Mouse (Mus musculus): Measurements from ENCODE around the gene AI413582.

AI413582 gene

GRCm38 (mm10) chr17:27578487-27578886 is 12.9 kb upstream of the AI413582 start:
- DNase-seq (ENCODE audit: low spot score), result no peak

DNA sequence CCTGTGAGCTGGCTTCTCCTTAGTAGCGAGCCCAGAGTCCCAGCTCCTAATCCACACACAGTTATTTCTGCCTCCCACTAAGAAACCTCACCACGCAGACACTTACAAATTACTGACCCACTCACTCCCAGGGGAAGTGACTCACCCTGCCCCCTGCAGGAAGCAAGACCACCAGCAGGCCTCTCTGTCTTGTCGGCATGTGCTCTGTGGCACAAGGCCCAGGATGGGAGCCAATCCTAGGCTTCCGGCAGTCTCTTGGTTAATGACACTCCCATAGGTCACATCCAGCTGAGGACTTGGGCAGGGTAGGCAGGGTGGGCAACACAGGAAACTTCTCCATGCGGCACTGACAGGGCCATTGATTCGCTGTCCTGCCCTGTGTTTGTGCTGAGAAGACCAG is 11.9 kb upstream of the AI413582 start:
- no peak for DNase-seq (ENCODE audit: low spot score)

- no peak for DNase-seq (ENCODE audit: low spot score)
Measured at GRCm38 (mm10) chr17:27576056-27576455, 10.5 kb upstream of the AI413582 start.

GRCm38 (mm10) chr17:27575116-27575776 is 9.7 kb upstream of the AI413582 start:
- no peak for DNase-seq (ENCODE audit: low spot score)

DNA sequence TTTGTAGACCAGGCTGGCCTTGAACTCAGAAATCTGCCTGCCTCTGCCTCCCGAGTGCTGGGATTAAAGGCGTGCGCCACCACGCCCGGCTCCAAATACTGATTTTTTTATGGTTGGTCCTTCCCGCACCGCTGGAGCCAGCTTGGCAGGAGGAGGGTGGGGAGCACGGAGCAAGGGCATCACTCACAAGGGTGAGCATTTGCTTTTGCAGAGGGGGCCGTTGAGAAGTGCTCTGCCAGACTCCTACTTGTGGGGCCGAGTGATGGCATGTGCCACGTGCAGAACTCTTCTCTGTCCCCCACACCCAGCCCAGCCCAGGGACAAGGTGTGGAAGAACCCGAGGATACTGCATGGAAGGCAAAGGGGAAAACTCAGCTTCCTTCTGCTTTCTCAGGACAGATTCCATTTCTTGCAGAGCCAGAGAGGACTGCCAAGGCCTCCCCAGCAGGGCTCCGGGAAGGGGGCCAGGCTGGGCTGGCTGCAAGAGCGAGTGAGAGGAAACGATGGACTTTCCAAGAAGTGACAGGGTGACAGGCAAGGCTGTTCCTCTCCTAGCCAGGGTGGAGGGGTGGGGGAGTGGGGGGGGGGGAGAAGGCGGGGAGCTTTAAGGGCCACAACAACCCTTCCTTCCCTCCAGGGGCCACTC is 9.0 kb upstream of the AI413582 start:
- no peak for DNase-seq (ENCODE audit: low spot score)

DNA sequence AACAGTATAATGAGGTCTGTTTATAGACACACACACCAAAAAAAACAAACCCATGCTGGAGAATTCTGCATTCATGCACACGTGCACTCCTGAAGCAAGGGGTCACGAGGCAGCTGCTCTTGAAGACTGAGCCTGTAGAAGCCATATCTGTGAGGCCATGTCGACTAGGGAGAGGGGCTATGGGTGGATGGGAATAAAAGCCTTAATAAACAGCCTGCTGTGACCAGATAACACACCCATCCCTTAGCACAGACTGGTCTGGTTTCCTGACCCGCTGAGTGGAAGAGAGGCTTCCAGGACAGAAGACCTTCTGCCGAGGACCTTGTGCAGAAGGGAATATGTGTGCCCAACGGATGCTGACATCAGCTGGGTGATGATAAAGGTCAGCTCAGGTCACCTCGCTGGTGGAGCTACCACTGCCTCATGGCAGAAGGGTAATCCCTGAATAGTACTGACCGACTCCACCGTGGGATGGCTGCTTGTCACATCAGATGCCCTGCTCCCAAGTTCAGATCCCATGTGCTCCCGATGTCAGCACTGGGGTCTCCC is 8.3 kb upstream of the AI413582 start:
- no peak for DNase-seq (ENCODE audit: low spot score)

DNA sequence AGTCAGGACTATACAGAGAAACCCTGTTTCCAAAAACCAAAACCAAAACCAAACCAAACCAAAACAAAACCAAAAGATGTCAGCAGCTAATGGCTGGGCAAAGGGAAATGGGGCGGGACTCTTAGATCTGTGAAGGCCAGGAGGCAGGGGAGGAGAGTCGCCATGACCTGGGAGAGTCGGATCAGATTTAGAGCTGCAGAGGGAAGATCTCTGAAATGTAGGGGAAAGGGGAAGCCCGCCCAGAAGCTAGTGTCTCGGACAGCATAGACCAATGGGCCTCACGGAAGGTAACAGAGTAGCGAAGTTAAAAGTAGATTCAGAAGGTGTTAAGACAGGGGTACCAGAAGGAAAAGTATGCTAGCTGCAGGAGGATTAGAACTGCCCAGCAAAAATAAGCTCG is 5.8 kb upstream of the AI413582 start:
- DNase-seq (ENCODE audit: low spot score), result no peak

DNA sequence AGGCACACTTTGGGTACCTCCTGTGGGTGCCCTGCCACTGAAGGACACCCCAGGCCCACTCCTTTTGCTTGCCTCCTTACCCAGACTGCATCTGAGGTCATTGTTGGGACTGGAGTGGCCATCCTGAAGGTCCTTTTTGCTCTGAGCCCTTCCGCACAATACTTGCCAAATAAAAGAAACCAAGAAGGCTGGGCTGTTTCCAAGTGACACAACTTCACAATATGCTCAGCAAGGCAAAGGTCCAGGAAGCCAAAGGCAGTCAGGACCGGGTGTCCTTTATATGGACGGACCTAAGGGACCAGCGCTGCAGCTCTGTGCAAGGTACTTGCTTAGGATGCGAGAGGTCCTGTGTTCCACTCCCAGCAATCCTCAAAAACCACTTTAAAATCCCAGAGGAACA is 2.7 kb upstream of the AI413582 start:
- no peak for DNase-seq (ENCODE audit: low spot score)

DNA sequence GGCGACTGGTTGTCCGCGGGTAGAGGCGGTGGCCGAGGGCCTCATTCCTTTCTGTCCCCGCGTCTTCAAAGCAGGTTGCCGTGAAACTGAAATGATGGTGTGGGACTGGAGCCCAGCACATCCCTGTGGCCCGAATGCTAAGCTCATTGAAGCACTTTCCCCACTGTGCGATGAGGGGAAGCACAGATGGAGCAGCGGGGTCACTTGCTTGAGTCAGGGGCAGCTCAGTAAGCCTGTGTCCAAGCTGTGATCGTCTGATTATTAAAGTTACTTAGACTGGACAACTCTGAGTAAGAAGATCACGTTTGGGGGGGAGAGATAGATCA is 349 bp upstream of the AI413582 start:
- DNase-seq (ENCODE audit: low spot score), result no peak

DNA sequence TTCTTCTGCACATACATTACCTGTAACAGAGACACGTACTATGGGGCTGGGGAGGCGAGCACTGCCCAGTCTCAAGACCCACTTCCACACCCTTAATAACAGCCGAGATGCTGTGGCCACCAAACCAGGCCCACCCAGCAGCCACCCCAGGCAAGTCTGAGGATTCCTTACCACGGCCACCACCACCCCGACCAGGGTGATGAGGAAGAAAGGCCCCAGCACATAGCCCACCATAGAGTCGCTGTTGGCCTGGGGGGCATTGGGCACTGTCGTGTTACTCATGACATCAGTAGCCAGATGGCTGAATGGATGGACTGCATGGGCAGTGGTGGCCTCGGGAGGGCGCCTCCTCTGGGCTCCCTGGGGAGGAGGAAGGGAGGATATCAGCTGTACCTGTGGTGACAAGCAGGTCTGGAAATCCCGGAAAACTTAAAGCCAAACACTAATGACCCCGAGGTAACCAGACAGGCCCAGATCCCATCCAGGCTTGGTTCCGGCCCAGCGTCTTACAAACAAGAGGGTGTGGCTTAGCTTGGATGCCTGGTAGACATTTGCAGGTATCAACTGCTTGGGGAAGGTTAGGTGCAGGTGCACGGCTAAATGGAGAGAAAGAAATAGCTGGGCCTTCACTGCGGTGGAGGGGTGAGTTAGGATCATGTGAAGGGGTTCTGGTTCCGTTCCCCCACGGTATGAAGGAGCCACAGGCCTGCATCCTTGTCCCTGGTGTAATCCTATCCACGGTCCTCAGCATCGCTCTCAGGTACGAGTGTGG is 979 bp downstream of the AI413582 start:
- no peak for DNase-seq (ENCODE audit: low spot score)

- DNase-seq (ENCODE audit: low spot score), result no peak
Measured at GRCm38 (mm10) chr17:27563771-27564244, 1.7 kb downstream of the AI413582 start.

- DNase-seq (ENCODE audit: low spot score), result no peak
Measured at GRCm38 (mm10) chr17:27561809-27562526, 3.6 kb downstream of the AI413582 start.

GRCm38 (mm10) chr17:27560926-27561480 is 4.6 kb downstream of the AI413582 start:
- DNase-seq (ENCODE audit: low spot score), result no peak

DNA sequence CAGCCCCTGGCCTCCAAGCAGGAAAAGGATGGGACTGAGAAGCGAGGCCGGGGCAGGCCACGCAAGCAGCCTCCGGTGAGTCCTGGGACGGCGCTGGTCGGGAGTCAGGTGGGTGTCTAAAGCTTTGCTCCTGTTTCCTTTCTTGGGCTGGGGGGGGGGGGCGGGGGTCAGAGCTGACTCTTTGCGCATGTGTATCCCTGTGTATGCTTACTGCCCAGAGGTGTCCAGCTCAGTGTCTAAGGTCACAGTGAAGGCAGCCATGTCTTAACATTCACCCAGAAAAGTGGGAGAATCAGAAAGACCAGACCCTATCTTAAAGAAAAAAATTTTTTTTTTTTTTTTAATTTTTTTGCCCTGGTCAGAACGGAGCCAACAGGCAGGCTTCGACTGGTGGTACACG is 6.0 kb downstream of the AI413582 start:
- no peak for DNase-seq (ENCODE audit: low spot score)

GRCm38 (mm10) chr17:27558845-27559244 is 6.7 kb downstream of the AI413582 start:
- no peak for DNase-seq (ENCODE audit: low spot score)

DNA sequence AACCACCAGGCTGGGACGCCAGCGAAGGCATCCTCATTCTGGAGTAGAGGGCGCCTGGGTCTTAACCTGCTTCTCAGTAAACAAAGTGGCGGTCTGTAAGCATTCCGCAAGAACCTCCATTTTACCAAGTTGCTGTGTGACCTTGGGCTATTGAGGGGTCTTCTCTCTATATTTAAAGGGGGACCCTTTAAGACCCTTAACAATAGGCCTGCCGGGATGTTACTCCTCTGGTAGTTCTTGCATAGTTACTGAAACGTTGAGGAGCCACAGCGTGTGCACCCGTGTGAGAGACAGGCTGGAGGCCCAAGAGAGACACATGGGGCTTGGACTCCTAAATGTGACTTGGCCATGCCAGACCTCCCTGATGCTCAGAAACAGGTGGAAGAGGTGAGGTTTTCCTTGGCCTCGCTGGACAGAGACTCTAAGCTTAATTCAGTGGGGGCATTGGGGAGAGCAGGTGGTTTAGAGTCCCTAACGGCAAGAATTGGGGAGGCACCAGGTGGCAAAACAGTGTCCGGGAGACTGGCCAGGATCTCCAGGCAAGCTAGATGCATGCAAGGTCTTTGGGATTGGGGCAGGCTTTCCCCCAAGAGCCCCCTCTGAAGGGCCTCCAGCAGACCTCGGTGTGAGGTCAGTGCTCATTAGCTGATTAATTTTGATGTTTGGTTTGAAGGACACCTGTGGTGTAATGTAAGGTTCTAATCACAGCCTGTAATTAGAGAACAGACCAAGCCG is 7.5 kb downstream of the AI413582 start:
- DNase-seq (ENCODE audit: low spot score), result no peak

DNA sequence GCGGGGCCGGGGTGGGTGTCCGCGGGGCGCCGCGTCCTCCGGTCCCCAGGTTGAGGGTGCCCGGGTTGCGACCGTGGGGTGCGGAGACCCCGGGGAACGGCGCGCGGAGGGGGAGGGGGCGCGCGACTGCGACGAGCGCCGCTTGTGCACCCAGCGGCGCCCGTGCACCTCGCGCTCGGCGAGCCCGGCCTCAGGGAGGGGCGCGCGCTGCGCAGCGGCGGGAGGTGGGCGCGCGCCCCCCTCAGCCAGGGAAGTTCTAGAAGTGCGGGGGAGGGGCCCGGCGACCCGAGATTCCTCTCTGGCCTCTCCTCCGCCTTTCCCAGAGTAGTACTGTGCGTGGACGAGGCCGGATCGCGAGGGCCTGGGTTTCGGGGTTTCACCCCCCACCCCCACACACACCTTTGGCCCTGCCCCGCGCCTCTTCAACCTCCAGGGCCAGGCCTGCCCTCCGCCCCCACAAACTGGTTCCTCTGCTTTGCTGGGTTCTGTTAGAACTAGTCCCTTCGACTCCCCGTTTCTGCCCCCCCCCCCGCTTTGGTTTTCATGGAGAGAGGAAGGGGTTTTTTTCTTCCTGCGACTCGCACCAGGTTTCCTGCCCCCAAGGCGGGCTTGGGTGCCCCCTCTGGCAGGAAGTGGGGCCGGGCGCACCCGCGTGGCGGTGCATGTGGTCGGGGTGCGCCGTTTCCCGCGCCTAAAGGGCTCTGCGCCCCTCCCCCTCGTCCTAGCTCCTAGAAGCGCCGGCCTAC is 8.2 kb downstream of the AI413582 start:
- DNase-seq (ENCODE audit: low spot score), result no peak

GRCm38 (mm10) chr17:27556315-27557011 is 9.1 kb downstream of the AI413582 start, which contains the start of gene Hmga1:
Gene Hmga1, plus strand, starts transcription at chr17:27556497.
- DNase-seq (ENCODE audit: low spot score), result no peak

DNA sequence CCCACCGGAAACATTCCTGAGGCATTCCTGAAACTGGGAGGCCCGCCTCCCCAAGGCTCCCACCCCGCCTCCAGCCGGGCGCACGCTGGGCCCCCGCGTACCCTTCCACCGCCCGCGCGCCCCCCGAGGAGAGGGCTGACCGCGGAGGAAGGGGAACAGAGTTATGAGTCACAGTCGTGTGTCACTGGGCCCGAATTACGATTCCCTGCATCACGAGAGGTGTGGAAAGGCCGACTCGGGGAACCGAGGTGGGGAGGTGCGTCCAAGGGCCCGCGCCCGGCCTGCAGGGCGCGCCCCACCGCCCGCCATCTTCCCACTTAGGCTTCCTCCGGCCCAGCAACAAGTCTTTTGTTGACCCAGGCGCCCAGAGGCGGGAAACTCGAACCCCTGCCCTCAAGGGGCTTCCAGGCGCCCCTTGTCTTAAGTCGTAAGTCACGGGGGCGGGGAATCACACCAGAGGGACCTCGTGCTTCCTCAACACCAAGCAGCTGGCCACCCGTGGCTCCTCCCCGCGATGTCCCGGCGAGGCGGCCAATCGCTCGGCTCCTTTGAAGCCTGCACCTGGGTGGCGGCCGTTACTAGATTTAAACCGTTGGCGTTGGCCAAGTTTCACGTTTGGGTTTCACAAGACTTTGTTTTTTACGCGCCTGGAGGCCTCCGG is 9.9 kb downstream of the AI413582 start:
- DNase-seq (ENCODE audit: low spot score), result no peak
